Mouse (Mus musculus): ENCODE data around the gene Cab39. TPM values are rescaled to one million over a fixed set of nuclear protein-coding genes. Genes with fewer than 3 reads are reported as not detected.

Cab39 gene
- total RNA-seq, 2 experiments from 2014 or later, result 134 to 148 TPM

DNA sequence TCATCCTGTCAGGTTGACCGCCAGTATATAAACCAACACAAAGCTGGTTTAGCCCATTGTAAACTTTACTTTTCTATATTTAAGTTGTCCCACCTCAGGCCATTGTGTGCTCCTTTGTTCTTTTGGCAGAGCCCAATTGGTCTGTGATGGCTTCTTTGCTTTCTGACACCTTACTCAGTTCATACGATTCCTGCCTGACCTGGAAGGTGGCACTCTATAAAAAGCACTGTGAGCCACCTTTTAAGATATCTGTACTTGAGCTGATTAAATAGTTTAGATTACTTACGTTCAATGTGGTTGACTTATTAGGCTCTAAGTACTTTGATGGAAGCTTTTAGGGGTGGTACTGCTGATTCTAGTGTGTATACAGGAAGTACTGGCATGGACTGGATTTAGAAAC is 46.1 kb downstream of the Cab39 start:
- DNase-seq (ENCODE audit: extremely low spot score in 1 of 2, low spot score in 2 of 2), result no peak
- intact Hi-C loops (cut with DNase I), result no loop called here

DNA sequence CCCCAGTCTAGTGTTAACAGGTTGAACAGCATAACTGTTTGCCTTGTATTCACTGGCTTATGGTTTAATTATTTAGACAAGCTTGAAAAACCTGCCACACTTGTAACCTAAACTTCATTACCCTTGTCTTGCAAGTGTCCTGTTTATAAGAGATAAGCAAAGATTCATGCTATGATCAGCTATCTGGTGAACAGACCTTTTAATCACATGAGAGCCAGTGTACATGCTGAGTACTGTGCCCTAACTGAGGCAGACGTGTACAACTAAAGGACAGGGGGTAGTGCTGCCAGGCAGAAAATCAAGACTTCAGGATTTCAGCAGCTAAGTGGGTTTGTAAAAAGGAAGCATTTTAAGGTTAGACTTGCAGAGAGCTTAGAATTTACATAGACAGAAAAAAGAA is 46.5 kb downstream of the Cab39 start:
- intact Hi-C loops (cut with DNase I), result no loop called here
- no peak for DNase-seq (ENCODE audit: extremely low spot score in 1 of 2, low spot score in 2 of 2)

DNA sequence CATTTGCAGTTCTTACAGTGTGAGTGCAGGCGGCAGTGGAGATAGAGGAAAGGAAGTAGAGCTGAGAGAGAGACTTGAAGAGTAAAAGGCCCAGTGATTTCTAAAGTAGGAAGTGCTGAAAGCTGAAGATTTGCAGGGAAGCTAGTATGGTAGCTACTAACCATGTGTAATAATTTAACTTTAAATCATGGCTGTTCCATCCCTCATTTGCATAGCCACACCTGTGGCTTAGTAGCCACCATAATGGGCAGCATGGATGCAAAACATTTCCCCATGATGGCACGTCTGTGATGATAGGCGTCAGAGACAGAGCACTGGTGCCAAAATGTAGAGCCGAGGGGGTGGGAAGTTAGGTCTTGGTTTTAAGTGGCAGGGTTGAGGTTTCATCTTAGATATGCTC is 47.2 kb downstream of the Cab39 start:
- intact Hi-C loops (cut with DNase I), result no loop called here
- DNase-seq (ENCODE audit: extremely low spot score in 1 of 2, low spot score in 2 of 2), result no peak

DNA sequence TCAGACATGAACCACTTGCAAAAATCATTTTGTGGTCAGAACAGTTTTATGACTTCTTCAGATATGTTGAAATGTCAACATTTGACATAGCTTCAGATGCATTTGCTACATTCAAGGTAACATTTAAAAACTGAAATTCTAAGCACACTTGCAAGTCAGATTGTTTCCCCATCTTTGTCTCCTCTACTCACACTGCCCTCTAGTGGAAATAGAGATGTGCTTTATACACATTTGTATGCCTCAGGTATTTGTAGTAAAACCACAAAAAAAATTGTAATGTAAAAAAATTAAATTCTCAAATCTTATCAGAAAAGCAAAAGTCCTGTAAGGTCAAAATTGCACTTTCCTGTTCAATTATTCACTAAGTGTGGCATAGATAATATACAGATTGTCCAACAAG is 49.0 kb downstream of the Cab39 start:
- DNase-seq (ENCODE audit: extremely low spot score in 1 of 2, low spot score in 2 of 2), result no peak
- intact Hi-C loops (cut with DNase I), result no loop called here

DNA sequence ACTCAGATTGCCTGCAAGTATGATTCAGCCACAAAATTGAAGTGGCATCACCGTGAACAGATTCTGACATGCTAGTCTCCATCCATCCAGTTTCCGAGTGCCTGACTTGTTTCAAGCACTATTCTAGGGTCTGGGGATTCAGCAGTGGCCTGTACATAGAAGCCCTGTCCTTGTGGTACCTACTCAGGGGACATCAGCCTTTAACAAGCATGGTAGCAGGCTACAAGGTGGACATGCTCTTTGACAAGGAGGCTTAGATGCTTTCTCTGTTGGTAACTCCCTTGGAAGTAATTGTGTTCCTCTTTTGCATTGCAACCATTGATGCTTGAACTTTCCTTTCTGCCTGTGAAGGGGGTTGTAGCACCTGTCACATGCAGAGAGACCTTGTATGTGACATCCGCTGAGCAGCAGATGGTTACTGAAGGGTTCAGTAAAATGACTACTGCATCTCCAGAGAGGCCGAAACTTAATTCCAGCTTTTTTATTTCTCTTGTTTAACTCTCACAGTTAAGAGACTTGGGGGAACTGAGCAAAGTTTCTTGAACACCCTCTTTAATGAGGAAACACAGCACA is 50.1 kb downstream of the Cab39 start:
- intact Hi-C loops (cut with DNase I), result no loop called here
- DNase-seq (ENCODE audit: extremely low spot score in 1 of 2, low spot score in 2 of 2), result no peak

DNA sequence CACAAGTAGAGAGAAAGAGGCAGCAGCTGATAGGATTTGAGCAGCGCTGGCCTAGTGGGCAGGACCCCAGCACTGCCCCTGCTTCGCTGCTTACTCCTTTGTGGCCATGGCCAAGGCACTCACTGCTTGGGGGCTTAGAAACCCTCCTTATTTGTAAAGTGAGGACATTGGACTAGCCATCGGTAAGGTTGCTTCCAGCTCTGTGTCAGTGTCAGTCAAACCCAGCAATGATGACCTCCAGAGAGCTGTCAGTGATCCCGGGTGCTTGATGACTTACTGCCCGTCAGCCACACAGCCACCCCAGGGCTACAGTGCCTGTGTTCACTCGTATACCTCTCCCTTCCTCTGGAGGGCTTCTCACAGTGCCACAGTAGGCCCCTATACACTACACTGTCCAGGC is 51.7 kb downstream of the Cab39 start:
- intact Hi-C loops (cut with DNase I), result no loop called here
- no peak for DNase-seq (ENCODE audit: extremely low spot score in 1 of 2, low spot score in 2 of 2)

DNA sequence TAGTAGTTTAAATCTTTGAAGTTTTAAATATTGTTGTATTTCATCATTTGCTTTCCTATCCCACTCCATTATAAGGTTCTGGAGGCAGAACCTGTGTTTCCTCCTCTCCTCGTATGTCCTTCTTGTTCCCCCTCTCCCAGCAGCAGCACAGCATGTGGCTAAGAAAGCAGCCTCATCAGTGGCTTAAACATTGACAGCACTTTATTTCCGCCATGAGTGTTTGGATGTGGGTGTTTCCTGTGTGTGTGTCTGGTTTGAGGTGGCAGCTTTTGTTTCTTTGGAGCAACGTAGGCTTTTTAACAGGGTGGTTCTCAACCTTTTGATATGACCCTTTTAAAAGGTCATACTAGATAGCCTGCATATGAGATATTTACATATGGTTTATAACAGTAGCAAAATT is 52.2 kb downstream of the Cab39 start:
- DNase-seq (ENCODE audit: extremely low spot score in 1 of 2, low spot score in 2 of 2), result no peak
- intact Hi-C loops (cut with DNase I), result no loop called here

DNA sequence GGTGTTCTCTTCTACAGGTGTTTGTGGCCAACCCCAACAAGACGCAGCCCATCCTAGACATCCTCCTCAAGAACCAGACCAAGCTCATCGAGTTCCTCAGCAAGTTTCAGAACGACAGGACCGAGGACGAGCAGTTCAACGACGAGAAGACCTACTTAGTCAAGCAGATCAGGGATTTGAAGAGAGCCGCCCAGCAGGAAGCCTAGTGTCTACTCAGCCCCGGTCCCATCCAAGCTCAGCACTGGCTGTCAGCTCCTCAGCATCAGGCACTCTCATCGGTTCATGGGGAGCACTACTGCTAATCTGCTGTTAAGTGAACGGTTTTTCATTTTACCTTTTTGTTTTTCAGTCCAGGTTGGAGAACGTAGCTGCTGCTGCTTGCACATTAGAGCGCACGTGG is 55.8 kb downstream of the Cab39 start:
- intact Hi-C loops (cut with DNase I), result no loop called here

DNA sequence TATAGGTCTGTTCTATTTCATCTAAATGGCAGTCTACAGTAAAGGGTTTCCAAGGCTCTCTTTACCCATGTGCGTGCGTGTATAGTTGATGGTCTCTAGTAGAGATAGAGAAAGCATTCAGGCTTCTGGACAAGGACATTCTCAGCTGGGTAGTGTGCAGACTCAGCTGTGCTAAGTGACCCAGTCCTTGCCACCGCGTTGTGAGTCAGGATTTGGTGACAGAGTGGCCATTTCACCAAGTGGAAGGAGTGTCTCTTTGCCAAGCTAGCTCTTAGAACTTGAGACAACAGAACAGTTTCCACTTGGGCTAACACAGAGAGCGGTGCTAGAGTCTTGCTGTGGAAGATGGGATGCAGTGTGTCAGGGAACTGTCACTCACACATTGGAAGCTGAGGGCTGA is 57.6 kb downstream of the Cab39 start:
- no peak for DNase-seq (ENCODE audit: extremely low spot score in 1 of 2, low spot score in 2 of 2)
- intact Hi-C loops (cut with DNase I), result loop anchor here (10.0 kb wide), 1 partner anchor 84 kb away; no protein-coding TSS in a partner anchor

More for the DNA sequence above, 55.8 kb downstream of the Cab39 start:
- DNase-seq (ENCODE audit: extremely low spot score in 1 of 2, low spot score in 2 of 2), result no peak

DNA sequence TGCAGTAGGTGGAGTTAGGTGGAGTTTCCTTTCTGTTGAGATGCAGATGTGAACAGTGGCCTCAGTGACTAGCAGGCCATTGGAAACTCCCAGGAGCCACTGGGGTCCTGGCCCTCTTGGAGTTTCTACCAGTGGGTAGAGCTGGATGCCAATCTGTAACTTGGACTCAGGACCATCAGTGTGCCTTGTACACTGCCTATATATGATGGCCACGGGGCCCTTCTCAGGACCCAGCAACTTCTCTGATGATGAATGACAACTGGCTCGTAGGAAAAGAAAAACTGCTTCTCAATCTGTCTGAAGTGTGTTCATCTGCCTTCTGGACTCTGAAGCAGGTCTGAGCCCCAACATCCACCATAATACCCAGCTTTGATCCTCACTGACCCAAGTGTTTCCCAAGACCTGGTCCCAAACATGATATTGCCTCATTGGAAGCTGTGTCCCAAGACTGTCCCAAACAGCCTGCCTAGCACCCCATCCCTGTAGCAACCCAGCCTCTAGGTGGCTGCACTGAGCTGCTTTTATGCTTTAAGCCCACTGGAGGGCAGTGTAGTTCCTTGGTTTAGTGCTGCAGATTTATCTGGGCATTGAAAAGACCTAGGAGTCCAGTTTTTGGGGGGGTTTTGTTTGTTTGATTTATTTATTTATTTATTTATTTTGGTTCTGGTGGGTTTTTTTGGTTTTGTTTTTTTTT is 59.9 kb downstream of the Cab39 start:
- DNase-seq (ENCODE audit: extremely low spot score in 1 of 2, low spot score in 2 of 2), result peak; percentile 70 to 71
- intact Hi-C loops (cut with DNase I), result loop anchor here (2.0 to 10.0 kb wide), 3 partner anchors 42 to 156 kb away; partner anchors contain the start of gene Itm2c

DNA sequence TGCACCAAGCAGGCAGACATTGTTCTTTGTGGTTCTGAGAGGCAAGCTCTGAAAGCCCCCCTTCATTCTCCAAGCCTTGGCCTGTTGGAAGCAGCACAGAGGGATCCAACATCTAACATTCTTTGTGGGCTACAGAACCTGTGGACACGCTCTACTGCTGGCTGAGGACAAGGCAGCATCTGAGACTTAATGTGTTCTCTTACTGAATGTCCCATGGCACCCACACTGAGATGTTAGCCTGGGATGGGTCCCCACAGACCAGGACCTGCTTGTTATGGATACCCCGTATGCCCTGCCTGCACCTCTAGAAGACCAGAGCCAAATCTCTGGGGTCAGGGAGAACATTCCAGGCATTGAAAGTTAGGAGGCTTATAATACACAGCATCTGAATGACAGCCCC is 60.6 kb downstream of the Cab39 start:
- intact Hi-C loops (cut with DNase I), result loop anchor here (2.0 to 10.0 kb wide), 3 partner anchors 41 to 155 kb away; partner anchors contain the start of gene Itm2c

DNA sequence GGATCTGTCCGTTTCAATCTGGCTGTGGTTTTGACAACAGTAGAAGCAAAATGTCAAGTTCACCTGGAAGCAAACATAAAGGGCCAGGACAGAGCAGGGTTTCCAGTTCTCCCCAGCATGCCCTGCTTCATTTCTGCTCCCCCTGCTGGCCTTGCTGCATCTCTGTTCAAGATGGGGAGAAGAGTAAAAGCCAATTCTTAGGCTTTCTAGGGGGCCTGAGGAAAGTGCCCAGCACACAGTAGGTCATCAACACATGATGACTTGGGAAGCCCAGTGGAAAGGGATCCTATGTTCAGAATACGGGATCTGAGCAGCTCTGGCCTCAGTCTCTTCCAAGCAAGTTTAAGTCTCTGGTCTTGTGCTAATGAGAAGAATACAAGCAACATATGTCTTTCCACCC is 61.2 kb downstream of the Cab39 start:
- no peak for DNase-seq (ENCODE audit: extremely low spot score in 1 of 2, low spot score in 2 of 2)
- intact Hi-C loops (cut with DNase I), result loop anchor here (10.0 kb wide), 1 partner anchor 80 kb away; no protein-coding TSS in a partner anchor

More for the DNA sequence above, 60.6 kb downstream of the Cab39 start:
- no peak for DNase-seq (ENCODE audit: extremely low spot score in 1 of 2, low spot score in 2 of 2)

DNA sequence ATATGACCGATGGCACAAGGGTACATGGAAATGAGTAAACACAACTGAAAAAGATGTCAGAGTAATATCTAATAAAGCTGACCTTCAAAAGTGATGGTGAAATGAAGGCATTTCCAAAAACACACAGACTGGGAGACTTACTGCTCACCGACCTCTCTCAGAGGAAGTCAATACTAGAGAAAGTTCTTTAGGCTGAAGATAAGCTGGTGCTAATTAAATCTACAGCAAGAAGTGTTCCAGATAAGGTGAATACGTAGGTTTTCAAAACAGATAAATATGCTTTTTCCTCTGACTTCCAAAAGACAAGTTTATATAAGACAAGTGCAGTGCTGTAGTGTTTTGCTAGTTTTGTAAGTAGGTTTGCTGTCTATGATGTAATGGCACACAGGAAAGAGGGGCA is 63.0 kb downstream of the Cab39 start:
- no peak for DNase-seq (ENCODE audit: extremely low spot score in 1 of 2, low spot score in 2 of 2)
- intact Hi-C loops (cut with DNase I), result loop anchor here (10.0 kb wide), 1 partner anchor 79 kb away; no protein-coding TSS in a partner anchor

DNA sequence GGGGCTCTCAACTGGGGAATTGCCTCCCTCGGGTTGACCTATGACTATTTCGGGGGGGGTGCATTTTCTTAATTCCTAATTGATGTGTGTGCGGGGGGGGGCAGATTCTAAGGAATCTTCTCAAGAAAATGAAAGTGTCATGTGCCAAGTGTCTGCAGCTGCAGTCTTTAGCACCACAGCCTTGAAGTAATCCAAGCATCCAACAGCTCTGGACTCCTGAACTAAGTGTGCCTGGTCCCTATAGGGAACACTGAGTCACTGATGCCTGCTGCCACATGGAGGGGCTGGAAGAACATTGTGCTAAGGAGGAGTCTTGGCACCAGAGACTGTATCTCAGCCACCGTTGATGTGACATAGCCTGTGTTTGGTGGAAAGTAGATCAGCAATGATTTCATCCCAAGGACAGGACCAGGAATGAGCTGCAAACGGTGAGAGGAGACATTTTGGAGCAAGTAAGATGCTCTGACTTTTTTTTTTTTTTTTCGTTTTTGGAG is 64.1 kb downstream of the Cab39 start:
- intact Hi-C loops (cut with DNase I), result loop anchor here (10.0 kb wide), 1 partner anchor 77 kb away; no protein-coding TSS in a partner anchor
- no peak for DNase-seq (ENCODE audit: extremely low spot score in 1 of 2, low spot score in 2 of 2)

DNA sequence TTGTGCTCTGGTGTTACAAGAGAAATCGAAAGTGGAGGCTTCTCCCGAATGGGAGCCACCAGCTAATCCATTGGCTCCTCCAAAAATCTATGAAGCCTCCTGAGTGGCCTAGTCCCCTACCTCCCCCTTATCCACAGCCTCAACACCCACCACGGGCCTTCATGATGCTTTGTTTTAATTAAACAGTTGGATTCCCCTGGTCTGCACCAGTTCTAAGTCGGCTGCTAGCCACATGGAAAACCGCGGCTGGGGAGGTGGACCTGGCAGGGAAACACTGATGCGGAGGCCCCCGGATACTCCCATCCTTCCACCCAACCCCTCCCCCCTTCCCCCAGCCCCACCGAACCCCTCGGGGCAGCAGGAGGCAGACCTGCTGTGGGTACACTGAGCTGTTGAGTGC is 71.1 kb downstream of the Cab39 start:
- DNase-seq (ENCODE audit: extremely low spot score in 1 of 2, low spot score in 2 of 2), result peak in 1 of 2 experiments; percentile 63
- intact Hi-C loops (cut with DNase I), result no loop called here

DNA sequence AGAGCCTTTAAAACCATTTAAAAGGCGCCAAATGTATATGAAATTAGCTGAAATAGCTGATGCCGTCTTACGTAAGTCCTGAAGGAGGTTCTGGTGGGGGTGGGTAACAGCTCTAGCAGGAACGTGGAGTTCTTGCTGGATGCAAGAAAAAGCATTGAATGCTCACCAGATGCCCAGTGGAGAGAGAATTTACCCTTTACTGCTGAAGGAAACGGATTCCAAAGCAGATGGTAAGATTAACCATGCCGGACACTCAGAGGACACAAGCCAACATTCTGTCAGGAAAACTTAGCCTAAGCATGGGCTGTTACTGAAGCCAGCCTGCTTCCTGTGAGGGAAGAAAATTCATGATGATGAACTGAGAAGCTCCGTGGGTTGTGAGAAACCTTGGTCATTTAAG is 76.8 kb downstream of the Cab39 start:
- DNase-seq (ENCODE audit: extremely low spot score in 1 of 2, low spot score in 2 of 2), result peak in 1 of 2 experiments; percentile 55

DNA sequence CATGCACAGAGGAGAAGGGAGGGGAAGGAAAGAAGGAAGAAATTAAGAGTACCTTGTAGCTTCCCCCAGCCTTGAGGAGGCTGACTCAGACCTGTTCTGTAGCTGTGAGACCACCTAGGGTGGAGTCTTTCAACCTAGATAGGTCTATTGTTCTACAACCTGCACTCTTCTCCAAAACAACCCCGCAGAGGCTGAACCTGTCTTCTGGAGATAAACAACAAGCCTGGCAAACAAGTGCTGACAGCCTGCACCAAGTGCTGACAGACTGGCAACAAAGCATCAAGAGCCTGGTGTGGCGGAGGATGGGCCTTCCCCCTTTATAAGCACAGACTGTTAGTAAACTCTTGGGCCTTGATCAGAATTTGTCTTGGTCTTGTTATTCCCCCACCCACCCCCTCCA is 77.3 kb downstream of the Cab39 start:
- intact Hi-C loops (cut with DNase I), result no loop called here

More for the DNA sequence above, 76.8 kb downstream of the Cab39 start:
- intact Hi-C loops (cut with DNase I), result no loop called here

DNA sequence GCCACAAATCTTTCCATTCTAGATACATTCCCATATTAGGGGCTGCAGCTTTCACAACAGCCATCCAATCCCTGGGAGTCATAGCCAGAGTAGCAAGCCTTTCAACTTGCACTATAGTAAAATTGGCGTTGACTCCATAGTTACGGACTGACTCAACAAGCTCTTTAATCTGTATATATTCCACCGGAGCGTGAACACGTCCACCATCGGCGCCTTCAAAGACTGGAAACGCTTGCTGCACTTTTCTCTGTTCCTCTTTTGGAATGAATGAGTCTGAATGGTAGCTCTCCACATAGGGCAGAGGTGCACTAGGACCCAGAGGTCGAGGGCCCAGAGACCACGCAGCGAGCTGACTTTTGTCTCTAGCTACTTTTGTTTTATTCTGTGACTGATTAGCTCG is 88.8 kb downstream of the Cab39 start:
- intact Hi-C loops (cut with DNase I), result no loop called here
- no peak for DNase-seq (ENCODE audit: extremely low spot score in 1 of 2, low spot score in 2 of 2)

More for the DNA sequence above, 77.3 kb downstream of the Cab39 start:
- DNase-seq (ENCODE audit: extremely low spot score in 1 of 2, low spot score in 2 of 2), result no peak

DNA sequence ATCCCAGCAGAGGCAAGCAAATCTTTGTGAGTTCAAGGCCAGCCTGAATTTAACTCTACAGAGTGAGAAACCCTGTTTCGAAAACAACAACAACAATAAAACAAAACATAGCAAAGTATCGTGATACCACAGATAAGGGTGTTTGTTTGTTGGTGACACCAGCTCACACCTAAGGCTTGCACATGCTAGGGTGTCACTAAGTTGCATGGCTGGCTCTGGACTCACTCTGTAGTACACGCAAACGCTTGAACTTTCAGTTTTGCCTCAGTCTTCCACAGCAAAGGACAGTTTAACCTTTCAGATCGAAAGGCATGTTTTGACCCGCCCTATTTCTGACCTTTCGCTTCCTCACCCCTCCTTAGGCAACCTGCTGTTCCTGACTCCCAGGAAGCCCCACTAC is 94.0 kb downstream of the Cab39 start:
- no peak for DNase-seq (ENCODE audit: extremely low spot score in 1 of 2, low spot score in 2 of 2)
- intact Hi-C loops (cut with DNase I), result no loop called here

DNA sequence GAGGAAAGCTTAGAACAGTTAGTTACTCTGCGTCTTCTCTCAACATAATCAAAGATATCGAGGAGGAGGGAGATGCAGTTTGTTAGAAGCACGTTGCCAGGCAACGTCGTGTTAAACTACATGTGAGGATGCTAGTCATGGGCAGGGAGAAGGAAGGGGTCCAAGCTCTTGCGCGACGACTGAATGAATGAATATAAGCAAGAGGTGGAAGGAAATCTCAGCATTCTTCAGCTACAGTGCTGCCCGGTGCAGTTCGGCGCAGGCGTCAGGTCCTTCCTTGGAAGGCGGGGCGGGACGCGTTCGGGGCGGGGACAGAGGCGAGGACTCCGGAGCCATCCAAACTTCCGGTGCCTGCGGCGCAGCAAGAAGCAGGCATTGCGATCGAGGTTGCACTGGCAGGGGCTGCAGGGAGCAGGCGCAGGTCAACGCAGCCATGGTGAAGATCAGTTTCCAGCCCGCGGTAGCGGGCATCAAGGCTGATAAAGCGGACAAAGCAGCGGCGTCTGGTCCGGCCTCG is 101.0 kb downstream of the Cab39 start, which contains the start of gene Itm2c:
Itm2c (plus strand) TSS at position 51 of the 517 bp plus-strand sequence.
- peak; percentile 87 to 95 for DNase-seq (ENCODE audit: extremely low spot score in 1 of 2, low spot score in 2 of 2)
- intact Hi-C loops (cut with DNase I), result loop anchor here (2.0 kb wide), 1 partner anchor 41 kb away; no protein-coding TSS in a partner anchor

Measured in left cerebral cortex, postnatal 10 days (tissue).